Mouse (Mus musculus): ENCODE measurements around the gene Ybx1. TPM values are rescaled to one million over a fixed set of nuclear protein-coding genes. Genes with fewer than 3 reads are reported as not detected.

The Ybx1 gene
- polyA plus RNA-seq (2014; fragmentation: Nextera tagmentation; extraction: Ambion mirVana), result 990 and 1,028 TPM in 2 replicates

GRCm38 (mm10) chr4:119294415-119295133 lies at the start of gene Ybx1:
Gene Ybx1, minus strand, starts transcription at chr4:119294604.
- Histone ChIP-seq H3K27ac (replicated peaks; ENCODE audit: low read depth, low read length) (peak within 1 kb of the TSS; percentile 93), H3K4me2 (ENCODE audit: low read length) (peak within 1 kb of the TSS; percentile 72), H3K36me3 (ENCODE audit: control insufficient read depth, insufficient read depth, low read length) (peaks cover 6% of the 10 kb centered on the region; the same call in 1 of the 2 replicates), H3K9ac (replicated peaks; ENCODE audit: low read length) (peak within 1 kb of the TSS; percentile 85), H3K4me3 (replicated peaks; ENCODE audit: low read depth, low read length) (peak within 1 kb of the TSS; percentile 93), H3K4me1 (ENCODE audit: control insufficient read depth, insufficient read depth, low read length) (peaks cover 17% of the 10 kb centered on the region), H3K27me3 (ENCODE audit: control insufficient read depth, insufficient read depth, low read length) (no peaks in the 10 kb centered on the region), H3K9me3 (ENCODE audit: control insufficient read depth, low read length) (no peaks in the 10 kb centered on the region)
- under 1% methylated on average over 61 of the region's 61 CpGs for WGBS
- ATAC-seq (ENCODE audit: low FRiP score, low TSS enrichment), result peak; percentile 99
- DNase-seq, result peak; percentile 99

- ATAC-seq (ENCODE audit: low FRiP score, low TSS enrichment), result peak; percentile 93
- Histone ChIP-seq H3K27me3 (ENCODE audit: control insufficient read depth, insufficient read depth, low read length) (no peaks in the 10 kb centered on the region), H3K9me3 (ENCODE audit: control insufficient read depth, low read length) (no peaks in the 10 kb centered on the region), H3K36me3 (ENCODE audit: control insufficient read depth, insufficient read depth, low read length) (no peaks in the 10 kb centered on the region), H3K4me3 (replicated peaks; ENCODE audit: low read depth, low read length) (peak overlapping the region; percentile 14), H3K9ac (replicated peaks; ENCODE audit: low read length) (peak overlapping the region; percentile 32), H3K27ac (replicated peaks; ENCODE audit: low read depth, low read length) (peak overlapping the region; percentile 91), H3K4me1 (ENCODE audit: control insufficient read depth, insufficient read depth, low read length) (peaks cover 14% of the 10 kb centered on the region), H3K4me2 (ENCODE audit: low read length) (peak overlapping the region; percentile 46)
- peak; percentile 95 for DNase-seq
- 1% methylated on average over 10 of the region's 10 CpGs for WGBS
Measured at GRCm38 (mm10) chr4:119338861-119339361, 44.5 kb upstream of the Ybx1 start.

GRCm38 (mm10) chr4:119338422-119338821 lies 44.0 kb upstream of the Ybx1 start:
- Histone ChIP-seq H3K27ac (replicated peaks; ENCODE audit: low read depth, low read length) (peak overlapping the region; percentile 91), H3K4me1 (ENCODE audit: control insufficient read depth, insufficient read depth, low read length) (peaks cover 14% of the 10 kb centered on the region), H3K4me2 (ENCODE audit: low read length) (peak overlapping the region; percentile 46), H3K9ac (replicated peaks; ENCODE audit: low read length) (peak overlapping the region; percentile 32), H3K36me3 (ENCODE audit: control insufficient read depth, insufficient read depth, low read length) (no peaks in the 10 kb centered on the region), H3K4me3 (replicated peaks; ENCODE audit: low read depth, low read length) (peak overlapping the region; percentile 14), H3K9me3 (ENCODE audit: control insufficient read depth, low read length) (no peaks in the 10 kb centered on the region), H3K27me3 (ENCODE audit: control insufficient read depth, insufficient read depth, low read length) (no peaks in the 10 kb centered on the region)
- 25% methylated on average over 4 of the region's 4 CpGs for whole genome bisulfite sequencing
- peak; percentile 78 for DNase-seq
- ATAC-seq (ENCODE audit: low FRiP score, low TSS enrichment), result peak; percentile 87

GRCm38 (mm10) chr4:119333487-119333886 lies 39.1 kb upstream of the Ybx1 start:
- Histone ChIP-seq H3K27me3 (ENCODE audit: control insufficient read depth, insufficient read depth, low read length) (no peaks in the 10 kb centered on the region), H3K4me2 (ENCODE audit: low read length) (no peak overlapping the region), H3K36me3 (ENCODE audit: control insufficient read depth, insufficient read depth, low read length) (no peaks in the 10 kb centered on the region), H3K4me3 (replicated peaks; ENCODE audit: low read depth, low read length) (no peak overlapping the region), H3K9me3 (ENCODE audit: control insufficient read depth, low read length) (no peaks in the 10 kb centered on the region), H3K4me1 (ENCODE audit: control insufficient read depth, insufficient read depth, low read length) (peaks cover 6% of the 10 kb centered on the region; the same call in 1 of the 2 replicates), H3K27ac (replicated peaks; ENCODE audit: low read depth, low read length) (no peak overlapping the region), H3K9ac (replicated peaks; ENCODE audit: low read length) (no peak overlapping the region)
- DNase-seq (no peak), ATAC-seq (ENCODE audit: low FRiP score, low TSS enrichment) (no peak)
- 87% methylated on average over 6 of the region's 6 CpGs for WGBS

- WGBS, result 27% methylated on average over 10 of the region's 10 CpGs
- H3K4me2 ChIP-seq (ENCODE audit: low read length), result peak overlapping the region; percentile 71
- H3K4me3 ChIP-seq (replicated peaks; ENCODE audit: low read depth, low read length), result peak overlapping the region; percentile 63
- DNase-seq (peak; percentile 2), ATAC-seq (ENCODE audit: low FRiP score, low TSS enrichment) (peak; percentile 49)
- peak overlapping the region; percentile 90 for H3K27ac ChIP-seq (replicated peaks; ENCODE audit: low read depth, low read length)
- H3K9ac ChIP-seq (replicated peaks; ENCODE audit: low read length), result peak overlapping the region; percentile 66
- H3K27me3 ChIP-seq (ENCODE audit: control insufficient read depth, insufficient read depth, low read length), result no peaks in the 10 kb centered on the region
- peaks cover 20% of the 10 kb centered on the region for H3K36me3 ChIP-seq (ENCODE audit: control insufficient read depth, insufficient read depth, low read length)
- H3K4me1 ChIP-seq (ENCODE audit: control insufficient read depth, insufficient read depth, low read length), result peaks cover 11% of the 10 kb centered on the region
- no peaks in the 10 kb centered on the region for H3K9me3 ChIP-seq (ENCODE audit: control insufficient read depth, low read length)
Measured at GRCm38 (mm10) chr4:119320896-119321550, 26.6 kb upstream of the Ybx1 start.

- no peaks in the 10 kb centered on the region for H3K27me3 ChIP-seq (ENCODE audit: control insufficient read depth, insufficient read depth, low read length)
- 1% methylated on average over 44 of the region's 44 CpGs for WGBS
Measured at GRCm38 (mm10) chr4:119320131-119320830, 25.9 kb upstream of the Ybx1 start, which contains the start of gene Ppih. Gene Ppih, minus strand, starts transcription at chr4:119320546.

GRCm38 (mm10) chr4:119313756-119314155 lies 19.4 kb upstream of the Ybx1 start:
- H3K9ac ChIP-seq (replicated peaks; ENCODE audit: low read length), result no peak overlapping the region
- ATAC-seq (ENCODE audit: low FRiP score, low TSS enrichment) (no peak), DNase-seq (no peak)
- no peak overlapping the region for H3K4me2 ChIP-seq (ENCODE audit: low read length)
- H3K27me3 ChIP-seq (ENCODE audit: control insufficient read depth, insufficient read depth, low read length), result no peaks in the 10 kb centered on the region
- no peak overlapping the region for H3K4me3 ChIP-seq (replicated peaks; ENCODE audit: low read depth, low read length)
- H3K36me3 ChIP-seq (ENCODE audit: control insufficient read depth, insufficient read depth, low read length), result peaks cover 73% of the 10 kb centered on the region
- H3K9me3 ChIP-seq (ENCODE audit: control insufficient read depth, low read length), result no peaks in the 10 kb centered on the region
- no peaks in the 10 kb centered on the region for H3K4me1 ChIP-seq (ENCODE audit: control insufficient read depth, insufficient read depth, low read length)
- H3K27ac ChIP-seq (replicated peaks; ENCODE audit: low read depth, low read length), result no peak overlapping the region
- 90% methylated on average over 1 of the region's 1 CpGs for WGBS

More at GRCm38 (mm10) chr4:119320131-119320830, 25.9 kb upstream of the Ybx1 start, which contains the start of gene Ppih:
- Histone ChIP-seq H3K27ac (replicated peaks; ENCODE audit: low read depth, low read length) (peak within 1 kb of the TSS; percentile 90), H3K4me1 (ENCODE audit: control insufficient read depth, insufficient read depth, low read length) (peaks cover 11% of the 10 kb centered on the region), H3K9ac (replicated peaks; ENCODE audit: low read length) (peak within 1 kb of the TSS; percentile 66), H3K9me3 (ENCODE audit: control insufficient read depth, low read length) (no peaks in the 10 kb centered on the region), H3K4me3 (replicated peaks; ENCODE audit: low read depth, low read length) (peak within 1 kb of the TSS; percentile 63), H3K36me3 (ENCODE audit: control insufficient read depth, insufficient read depth, low read length) (peaks cover 28% of the 10 kb centered on the region), H3K4me2 (ENCODE audit: low read length) (peak within 1 kb of the TSS; percentile 71)
- peak; percentile 98 for DNase-seq
- ATAC-seq (ENCODE audit: low FRiP score, low TSS enrichment), result peak; percentile 96

GRCm38 (mm10) chr4:119305418-119305817 lies 11.0 kb upstream of the Ybx1 start:
- Histone ChIP-seq H3K9ac (replicated peaks; ENCODE audit: low read length) (no peak overlapping the region), H3K4me2 (ENCODE audit: low read length) (no peak overlapping the region), H3K27me3 (ENCODE audit: control insufficient read depth, insufficient read depth, low read length) (no peaks in the 10 kb centered on the region), H3K36me3 (ENCODE audit: control insufficient read depth, insufficient read depth, low read length) (peaks cover 20% of the 10 kb centered on the region), H3K4me1 (ENCODE audit: control insufficient read depth, insufficient read depth, low read length) (no peaks in the 10 kb centered on the region), H3K27ac (replicated peaks; ENCODE audit: low read depth, low read length) (no peak overlapping the region), H3K4me3 (replicated peaks; ENCODE audit: low read depth, low read length) (no peak overlapping the region), H3K9me3 (ENCODE audit: control insufficient read depth, low read length) (no peaks in the 10 kb centered on the region)
- 68% methylated on average over 5 of the region's 5 CpGs for WGBS
- no peak for DNase-seq
- ATAC-seq (ENCODE audit: low FRiP score, low TSS enrichment), result no peak
